Mouse (Mus musculus): Measurements from ENCODE around the gene Bpgm.
A peak's percentile ranks its signal among the peaks of the same experiment; 100 is the strongest.

Gene Bpgm

DNA sequence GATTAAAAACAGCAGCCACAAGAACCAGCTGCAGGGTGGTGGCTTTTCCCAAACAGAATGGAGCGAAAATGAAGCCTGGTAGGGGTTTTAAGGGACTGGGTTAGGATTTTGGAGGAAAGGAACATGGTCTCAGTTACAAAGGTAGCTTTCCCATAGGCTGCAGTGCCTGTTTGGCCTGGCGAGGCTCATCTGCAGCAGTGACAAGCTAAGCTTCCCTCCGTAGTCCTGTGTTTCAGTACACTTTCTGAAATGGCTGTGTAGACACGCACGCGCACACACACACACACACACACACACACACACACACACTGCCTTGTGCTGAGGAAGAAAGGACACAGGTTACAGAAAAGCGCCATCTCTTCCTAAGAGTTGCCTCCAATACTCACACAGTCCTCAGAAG is 7.8 kb downstream of the Bpgm start:
- DNase-seq (ENCODE audit: low read depth, low spot score) = no peak

DNA sequence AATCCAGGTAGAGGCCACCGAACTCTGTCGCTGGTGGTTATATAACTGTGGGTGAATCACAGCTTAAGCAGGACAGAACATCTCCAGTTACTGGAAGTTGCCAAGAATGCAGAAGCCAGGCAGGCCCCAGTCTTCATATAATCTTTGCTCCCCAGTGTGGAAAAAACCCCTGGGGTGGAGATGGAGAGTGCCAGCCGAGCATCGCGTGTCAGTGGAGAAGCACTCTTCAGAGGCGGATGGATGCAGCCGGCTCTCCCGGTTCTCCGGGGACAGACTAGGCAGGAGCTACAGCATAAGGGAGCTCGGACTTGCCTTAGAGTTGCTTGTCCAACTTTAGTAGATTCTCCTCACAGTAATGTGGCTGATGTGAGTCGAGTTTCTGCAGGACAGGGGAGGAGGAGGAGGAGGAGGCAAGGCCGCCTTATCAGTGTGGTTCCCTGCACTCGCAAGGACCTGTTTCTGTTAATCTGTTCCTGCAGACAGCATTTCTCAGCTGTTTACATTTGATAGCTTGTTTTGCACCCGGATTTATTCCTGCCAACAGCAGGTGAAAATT is 10.1 kb downstream of the Bpgm start:
- DNase-seq (ENCODE audit: low read depth, low spot score) = no peak

DNA sequence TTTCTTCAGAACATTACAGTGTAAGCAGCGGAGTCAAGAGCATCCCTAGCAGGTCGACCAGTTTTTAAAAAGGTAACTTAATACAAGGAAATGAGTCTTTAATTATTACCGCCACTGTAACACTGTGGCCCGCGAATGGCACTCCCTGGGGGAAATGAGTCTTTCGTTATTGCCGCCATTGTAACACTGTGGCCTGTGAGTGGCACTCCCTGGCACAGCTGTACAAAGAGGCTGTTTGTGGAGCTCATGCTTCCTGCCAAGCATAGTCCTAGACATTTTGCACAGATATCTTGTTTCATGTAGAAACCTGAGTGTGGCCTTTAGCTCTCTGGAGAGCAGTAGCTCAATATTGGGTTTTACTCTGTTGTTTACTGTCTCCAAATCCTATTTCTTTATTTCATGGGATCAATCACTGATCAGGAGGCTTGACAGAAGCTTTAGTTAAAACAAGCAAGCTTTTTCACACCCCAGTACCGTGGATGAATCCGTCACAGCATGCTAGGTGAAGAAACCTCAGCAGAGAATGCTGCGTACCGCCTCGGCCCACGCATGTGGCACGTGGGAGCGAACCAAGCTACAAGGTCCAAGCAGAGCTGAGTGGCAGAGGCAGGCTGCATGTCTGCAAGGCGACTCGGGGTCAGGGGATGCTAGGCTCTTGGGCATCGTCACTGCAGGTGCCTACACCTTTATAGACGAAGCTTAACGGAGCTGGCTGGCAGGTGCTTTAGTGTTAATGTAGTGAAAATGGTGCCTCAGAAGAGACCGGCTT is 17.5 kb downstream of the Bpgm start:
- DNase-seq (ENCODE audit: low read depth, low spot score) = no peak

DNA sequence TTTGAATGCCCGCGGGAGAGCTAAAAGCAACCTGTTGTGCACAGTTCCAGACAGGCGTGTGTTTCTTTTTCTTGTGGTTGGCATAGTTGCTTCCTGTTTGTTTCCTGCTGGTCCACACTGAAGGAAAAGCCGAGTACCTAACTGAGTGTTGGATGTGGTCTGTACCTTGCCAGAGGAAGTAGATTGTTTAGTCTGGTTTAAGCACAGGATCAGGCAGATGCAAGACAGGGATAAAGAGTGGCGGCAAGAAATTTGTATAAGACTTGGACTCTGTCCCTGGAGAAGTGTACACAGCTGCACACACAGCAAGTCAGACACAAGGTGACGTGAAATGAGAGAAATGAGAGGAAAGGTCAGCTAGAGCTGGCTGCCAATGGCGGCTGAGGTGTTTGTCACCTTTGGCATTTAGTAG is 19.1 kb downstream of the Bpgm start:
- DNase-seq (ENCODE audit: low read depth, low spot score) = no peak

DNA sequence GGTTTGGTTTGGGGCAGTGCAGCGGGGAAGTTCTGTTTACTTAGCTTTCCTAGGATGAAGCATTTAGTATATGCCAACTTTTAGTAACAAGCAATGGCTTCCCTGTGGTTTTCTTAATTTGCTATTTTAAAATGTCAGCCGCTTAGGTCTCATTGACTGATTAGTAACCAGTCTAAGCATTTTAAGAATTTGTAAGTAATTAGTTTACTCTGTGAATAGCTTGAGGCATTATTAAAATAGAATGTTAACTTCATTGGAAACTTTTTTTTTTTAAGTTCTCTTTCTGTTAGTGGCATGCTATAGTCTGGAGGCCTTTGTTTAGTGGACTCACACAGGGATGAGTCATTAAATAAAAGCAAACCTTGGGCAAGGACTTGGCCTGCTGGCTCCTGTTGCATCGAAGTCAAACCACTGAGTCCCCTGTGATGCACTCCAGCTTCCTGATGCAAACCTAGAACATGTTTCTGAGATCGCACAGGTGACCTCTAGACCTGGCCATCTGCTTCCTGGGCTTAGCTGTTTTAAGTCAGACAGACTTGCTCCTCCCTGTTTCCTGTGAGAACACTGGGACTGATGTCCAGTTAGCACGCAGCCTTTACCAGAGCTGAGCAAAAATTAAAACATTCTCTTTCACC is 22.1 kb downstream of the Bpgm start:
- peak; percentile 92 for DNase-seq (ENCODE audit: low read depth, low spot score)

DNA sequence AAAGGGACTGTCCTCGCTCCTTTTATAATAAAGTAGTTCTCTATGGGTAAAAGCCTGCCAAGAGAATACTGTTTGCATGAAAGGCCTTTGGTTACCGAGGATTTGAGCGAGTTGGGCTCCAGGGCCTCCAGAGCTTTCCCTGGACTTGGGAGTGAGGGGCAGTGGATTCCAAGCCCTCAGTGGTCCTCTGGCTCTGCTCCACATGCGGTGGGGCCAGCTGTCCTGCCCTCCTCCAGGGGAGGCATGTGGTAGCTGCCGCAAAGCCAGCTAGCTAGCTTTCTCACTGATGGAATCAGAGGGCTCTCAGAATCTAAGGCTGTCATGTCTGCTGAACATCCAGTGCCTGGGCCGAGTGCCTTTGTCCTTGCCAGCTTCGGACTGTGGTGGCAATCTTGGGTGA is 26.3 kb downstream of the Bpgm start:
- no peak for DNase-seq (ENCODE audit: low read depth, low spot score)

DNA sequence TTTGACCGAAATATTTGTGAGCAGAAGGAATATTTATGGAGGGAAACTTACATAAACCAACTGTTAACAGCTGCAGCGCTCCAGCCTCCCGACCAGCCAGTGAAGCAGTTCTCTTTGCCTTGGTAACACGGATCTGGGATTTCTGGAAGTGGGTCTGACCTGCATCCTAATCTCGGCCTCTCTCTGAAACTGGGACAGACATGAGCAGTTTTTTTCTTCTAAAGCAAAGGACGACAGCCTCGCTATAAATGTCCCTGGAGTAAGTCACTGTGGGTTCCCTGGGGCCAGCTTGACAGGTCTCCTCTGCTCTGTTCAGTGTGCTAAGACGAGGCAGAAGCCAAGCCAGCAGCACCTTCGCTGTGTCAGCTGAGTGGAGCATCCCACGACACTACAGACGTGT is 29.9 kb downstream of the Bpgm start:
- no peak for DNase-seq (ENCODE audit: low read depth, low spot score)

DNA sequence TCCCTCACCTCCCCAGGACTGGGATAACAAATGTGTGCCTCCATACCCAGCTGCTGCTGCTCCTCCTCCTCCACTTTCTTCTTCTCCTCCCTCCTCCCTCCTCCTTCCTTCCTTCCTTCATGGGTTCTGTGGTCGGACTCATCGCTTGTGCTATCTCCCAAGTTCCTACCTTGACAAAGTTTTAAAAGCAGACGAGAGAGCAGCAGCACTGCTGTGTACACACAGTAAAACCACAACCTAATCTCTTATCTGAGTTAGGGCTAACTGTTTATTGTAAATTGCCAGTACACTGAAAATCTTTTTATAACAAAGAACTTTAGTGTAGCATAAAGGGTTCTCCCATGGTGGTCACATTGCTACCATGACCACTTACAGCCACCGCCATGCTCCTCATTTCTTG is 31.6 kb downstream of the Bpgm start:
- DNase-seq (ENCODE audit: low read depth, low spot score) = no peak

DNA sequence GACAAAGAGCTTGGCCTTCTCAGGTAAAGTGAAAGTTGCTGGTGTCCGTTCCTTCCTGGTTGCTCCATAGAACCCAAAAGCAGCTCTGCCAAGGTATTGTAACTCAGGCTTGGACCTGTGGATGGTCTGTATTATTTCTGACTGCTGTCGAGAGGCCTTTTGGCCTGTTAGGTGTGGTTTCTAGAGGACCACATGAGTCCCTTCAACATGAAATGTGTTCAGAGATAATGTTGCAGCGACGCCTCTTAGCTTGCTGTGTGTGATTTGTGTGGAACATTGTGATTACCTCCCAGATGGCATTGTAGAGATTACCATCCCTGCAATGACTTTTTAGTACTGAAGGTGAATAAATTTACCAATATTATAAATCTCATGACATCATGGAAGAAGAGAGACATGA is 32.0 kb downstream of the Bpgm start:
- DNase-seq (ENCODE audit: low read depth, low spot score) = no peak

DNA sequence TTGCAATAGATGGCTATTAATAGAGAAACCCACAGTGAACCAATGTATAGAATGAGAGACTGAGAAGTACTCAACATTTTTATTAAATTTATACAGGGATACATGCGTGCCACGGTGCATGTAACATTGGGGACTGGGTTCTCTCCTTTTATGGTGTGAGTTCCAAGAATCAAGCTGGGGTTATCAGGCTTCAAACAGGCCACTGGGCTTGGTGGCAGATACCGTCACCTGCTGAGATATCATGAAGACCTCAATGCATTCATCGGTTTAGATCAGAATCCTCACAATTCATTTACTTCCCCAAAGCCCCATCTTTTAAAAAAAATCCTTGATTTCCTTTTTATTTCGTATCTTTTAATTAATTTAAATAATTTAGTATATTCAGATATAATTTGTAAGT is 34.3 kb downstream of the Bpgm start:
- DNase-seq (ENCODE audit: low read depth, low spot score) = no peak

DNA sequence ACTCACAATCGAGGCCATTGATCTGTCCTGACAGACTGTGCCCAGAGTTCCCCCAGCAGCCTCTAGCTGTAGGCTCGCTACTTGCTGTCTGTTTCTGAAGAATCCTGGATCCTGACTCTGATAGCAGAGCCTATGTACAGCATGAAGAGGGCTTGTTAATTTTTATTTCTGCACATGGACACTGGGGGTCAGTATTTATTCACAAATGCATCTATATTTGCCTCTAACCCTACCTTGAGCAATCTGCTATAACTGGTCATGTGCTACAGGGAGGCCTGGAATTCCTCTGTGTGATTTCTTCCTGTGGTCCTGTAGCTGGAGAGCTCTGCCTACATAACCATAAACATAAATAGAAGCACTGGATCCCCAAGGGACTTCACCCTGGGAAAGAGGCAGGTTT is 35.4 kb downstream of the Bpgm start:
- DNase-seq (ENCODE audit: low read depth, low spot score) = peak; percentile 96

DNA sequence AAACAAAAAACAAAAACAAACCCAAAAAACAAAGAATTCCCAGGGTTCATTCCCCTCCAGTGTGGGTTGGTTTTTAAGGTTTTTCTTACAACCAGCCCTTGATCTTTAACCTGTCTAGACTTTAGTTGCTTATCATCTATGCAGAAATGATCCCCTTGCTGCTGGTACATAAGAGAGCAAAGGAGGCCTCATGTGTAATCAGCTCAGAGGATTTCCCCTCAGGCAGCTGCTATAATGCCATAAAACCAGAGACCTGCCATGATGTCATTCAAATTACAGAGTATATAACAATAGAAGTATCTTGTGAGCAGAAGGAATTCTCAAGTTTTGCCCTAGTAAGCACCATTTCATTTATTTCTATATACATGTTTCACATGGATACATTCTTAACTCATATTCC is 36.7 kb downstream of the Bpgm start:
- DNase-seq (ENCODE audit: low read depth, low spot score) = peak; percentile 44

DNA sequence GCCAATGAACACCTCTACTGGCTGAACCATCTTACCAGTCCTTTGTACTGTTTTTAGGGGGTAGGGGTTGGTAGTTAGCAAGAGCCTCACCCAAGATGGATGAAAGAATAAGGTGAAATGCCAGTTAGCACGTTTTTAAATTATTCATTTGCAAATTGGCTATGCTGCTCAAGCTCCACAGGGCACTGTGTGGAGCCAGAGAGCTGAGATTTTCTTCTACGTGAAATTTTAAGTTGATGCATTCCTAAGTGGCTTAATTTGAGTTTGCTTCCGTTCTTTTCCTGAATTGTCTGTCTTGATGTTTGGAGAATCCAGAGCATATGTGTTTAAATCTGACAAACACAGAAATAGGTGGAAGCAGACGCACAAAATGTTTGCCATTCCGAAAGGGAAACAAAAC is 38.6 kb downstream of the Bpgm start:
- DNase-seq (ENCODE audit: low read depth, low spot score) = peak; percentile 84

DNA sequence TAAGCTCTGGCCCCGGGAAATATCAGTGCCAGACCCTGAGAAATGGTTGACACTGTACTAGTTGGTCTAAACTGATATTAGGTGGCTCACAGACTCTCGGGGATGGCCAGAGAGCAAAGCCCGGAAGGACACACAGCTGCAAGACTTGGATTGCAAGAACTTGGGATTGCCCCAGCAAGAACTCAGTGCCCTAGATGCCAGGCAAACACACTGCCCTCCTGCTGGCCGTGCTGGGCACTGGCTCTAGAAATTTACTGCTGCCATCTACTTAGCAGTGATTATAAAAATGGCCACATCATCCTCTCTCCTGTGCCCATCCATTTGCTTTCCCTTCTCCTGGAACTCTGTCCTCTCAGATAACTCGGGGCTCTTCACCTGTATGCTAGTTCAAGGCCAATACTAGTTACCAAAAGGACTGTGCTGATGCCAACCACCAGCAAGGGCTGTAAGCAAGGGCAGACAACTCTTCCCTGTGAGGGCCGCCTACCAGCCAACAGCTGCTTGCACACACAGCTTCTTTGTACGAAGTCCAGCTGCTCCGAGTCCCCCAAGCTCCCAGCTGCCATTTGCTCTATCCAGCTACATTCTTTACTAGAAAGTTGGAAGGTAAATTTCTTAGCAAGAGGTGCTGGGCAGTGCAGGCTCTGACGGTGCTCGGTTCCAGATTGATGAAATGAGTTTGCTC is 39.2 kb downstream of the Bpgm start:
- DNase-seq (ENCODE audit: low read depth, low spot score) = peak; percentile 70

DNA sequence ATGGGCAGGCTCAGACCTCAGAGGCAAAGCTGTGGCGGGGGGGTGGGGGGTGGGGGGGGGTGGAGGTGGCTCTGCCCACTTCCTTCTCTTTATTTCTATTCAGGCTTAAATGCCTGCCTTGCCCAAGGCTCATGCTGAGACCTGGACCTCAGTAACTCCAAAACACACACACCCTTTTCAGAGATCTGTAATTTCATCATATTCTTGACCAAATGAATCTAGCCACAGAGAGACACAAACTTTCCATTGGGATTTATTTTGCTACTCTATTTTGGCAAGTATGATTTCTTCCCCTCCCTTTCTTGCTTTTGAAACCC is 39.7 kb downstream of the Bpgm start:
- DNase-seq (ENCODE audit: low read depth, low spot score) = no peak

DNA sequence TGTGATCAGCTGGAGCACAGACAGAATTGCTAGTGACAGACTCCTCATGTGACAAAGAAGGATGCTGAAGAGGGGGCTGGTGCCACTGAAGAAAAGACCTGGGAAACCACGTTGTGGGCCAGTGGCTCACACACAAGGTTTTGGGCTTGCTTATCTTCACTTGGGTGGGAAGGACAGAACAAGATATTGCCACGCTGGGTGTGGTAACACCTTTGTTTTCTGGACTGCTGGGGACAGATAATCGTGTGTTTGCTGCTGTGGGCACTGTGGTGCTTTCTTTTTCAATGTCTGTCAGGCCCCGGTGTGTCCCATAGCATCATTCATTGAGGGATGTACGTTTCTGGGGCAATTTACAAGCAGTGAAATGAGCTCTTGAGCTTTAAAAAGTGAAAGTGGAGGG is 41.7 kb downstream of the Bpgm start:
- DNase-seq (ENCODE audit: low read depth, low spot score) = no peak

DNA sequence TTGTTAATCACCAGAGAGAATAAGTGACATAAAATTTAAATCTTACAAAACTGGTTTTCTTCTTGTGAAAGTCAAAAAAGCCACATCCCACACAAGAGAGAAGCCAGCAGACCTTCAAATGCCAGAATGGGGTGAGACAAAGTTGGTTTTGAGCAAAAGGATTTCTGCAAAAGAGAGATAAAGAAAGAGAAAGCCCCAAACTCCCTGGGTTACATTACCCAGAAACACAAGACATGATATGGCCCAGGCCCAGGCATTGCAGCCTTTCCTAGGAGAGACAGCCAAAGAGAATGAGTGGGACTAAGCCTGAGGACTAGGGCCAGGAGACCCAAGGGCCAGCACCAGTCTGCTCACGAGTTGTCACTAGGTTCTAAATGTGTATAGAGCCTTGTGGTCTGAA is 43.1 kb downstream of the Bpgm start:
- DNase-seq (ENCODE audit: low read depth, low spot score) = no peak

DNA sequence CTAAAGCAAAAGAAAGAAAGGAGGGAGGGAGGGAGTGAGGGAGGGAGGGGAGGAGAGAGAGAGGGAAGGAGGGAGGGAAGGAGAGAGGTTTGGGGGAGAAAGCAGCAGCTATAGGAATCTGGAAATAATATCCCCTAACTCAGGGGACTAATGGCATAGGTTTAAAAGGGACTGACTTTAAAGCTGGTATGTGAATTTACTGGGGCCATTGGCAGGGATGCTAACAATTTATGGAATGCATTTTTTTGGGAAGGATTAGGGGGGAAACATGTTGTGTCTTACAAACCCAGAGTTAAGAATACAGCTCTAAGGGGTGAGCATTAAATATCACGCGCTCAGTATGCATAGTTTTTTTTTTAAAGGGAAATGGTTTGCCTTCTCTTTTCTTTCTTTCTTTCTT is 44.5 kb downstream of the Bpgm start:
- peak; percentile 42 for DNase-seq (ENCODE audit: low read depth, low spot score)

DNA sequence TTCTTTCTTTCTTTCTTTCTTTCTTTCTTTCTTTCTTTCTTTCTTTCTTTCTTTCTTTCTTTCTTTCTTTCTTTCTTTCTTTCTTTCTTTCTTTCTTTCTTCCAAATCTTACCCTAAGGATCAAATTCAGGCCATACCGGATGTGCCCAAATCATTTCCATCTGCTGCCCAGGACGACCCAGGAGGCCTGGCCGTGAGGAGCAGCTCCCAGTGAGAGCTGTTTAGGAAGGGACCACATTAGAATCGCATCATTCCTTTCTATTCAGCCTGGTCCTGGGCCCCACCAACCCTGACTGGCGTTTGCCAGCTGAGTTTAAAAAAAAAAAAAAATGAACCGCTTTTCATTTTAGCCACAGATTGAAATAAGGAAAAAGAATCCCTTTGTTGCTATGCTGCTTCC is 44.9 kb downstream of the Bpgm start:
- DNase-seq (ENCODE audit: low read depth, low spot score) = peak; percentile 76

DNA sequence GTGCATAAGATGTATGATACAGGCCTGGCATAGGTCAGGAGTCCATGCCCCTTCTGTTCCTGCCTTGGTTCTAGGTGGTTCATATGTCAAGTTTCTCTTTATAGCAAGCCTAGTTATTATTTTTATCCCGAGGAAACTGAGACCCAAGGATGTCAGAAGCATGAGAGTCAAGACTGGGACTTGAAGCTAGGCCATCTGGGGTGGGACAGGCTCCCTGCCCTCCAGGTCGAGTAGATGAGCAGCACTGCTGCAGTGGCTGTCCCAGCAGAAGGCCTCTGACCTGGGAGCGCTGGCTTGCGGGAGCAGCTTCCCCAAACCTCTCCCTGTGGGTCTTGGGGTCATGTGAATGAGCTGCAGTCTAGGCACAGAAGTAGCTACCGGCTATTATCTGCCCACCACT is 47.5 kb downstream of the Bpgm start:
- no peak for DNase-seq (ENCODE audit: low read depth, low spot score)

DNA sequence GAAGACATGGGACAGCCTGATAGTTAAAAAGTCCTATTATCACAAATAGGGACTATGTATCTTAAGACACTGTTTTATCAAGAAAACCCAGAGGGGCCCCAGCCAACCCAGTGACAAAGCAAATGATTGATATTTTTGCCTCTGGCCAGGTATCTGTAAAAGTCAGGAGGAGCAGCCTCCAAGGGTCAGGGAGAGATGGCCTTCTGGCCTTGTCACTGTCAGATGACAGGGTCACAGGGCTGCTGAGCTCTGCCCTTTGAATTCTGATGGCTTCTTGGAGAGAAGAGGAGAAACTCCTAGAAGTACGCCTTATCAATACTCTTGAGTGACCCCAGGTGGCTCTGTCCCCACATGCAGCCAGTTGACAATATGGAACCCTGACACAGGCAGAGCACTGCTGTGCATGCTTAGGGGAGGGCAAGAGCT is 49.5 kb downstream of the Bpgm start:
- no peak for DNase-seq (ENCODE audit: low read depth, low spot score)

DNA sequence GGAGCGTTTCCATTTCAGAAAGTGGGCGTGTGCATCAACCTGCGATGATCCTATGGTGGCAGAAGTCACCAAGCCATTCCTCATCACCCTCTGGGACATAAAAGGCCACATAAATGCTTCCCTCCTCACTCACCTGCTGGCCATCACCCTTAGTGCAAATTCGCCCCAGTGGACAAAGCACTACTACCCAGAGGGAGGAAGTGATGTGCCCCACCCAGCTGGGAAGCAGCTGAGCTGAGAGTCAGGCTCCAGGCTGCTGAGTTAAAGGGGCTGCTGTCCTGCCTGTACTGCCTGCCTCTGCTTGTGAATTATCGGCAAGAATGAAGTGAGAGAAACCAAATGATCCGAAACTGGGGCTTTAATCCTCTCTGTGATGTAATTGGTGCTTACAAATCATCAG is 49.9 kb downstream of the Bpgm start:
- no peak for DNase-seq (ENCODE audit: low read depth, low spot score)

DNA sequence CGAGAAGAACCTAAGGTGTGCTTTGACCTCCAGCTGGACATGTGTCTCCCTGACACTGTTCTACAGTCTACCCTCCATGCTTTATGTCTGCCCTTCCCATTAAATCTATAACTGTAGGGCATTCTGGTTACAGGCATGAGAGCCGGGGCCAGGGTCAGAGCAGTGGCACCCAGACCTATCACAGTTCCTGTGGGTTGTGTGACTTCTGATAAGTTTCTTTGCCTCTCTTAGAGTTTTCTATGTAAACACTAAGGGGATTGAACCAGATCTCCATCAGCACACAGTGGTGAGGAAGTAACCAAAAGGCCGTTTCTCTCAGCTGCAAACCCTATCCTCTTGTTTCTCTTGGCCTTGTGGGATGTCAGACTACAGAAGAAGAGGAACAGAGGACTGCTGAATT is 50.4 kb downstream of the Bpgm start:
- no peak for DNase-seq (ENCODE audit: low read depth, low spot score)

Measured in 3T3-L1 (cell line).